Mouse (Mus musculus) gastrocnemius, adult 2 months (tissue): ENCODE data around the gene Stt3b. TPM values are rescaled to one million over a fixed set of nuclear protein-coding genes. Genes with fewer than 3 reads are reported as not detected.

Source experiments
- DNase-seq: peaks from one replicate; pipeline ENCODE4 v3.0.0; 2022
- H3K27ac ChIP-seq: fragments of 200-600 bp; 2 replicates; pipeline ENCODE4 v1.8.1; 2022; ENCODE audit warnings: mild to moderate bottlenecking
- H3K4me3 ChIP-seq: fragments of 200-600 bp; 2 replicates; pipeline ENCODE4 v1.8.1; 2022; ENCODE audit warnings: mild to moderate bottlenecking, moderate library complexity
- CTCF ChIP-seq: fragments of 200-600 bp; IDR thresholded peaks from 2 replicates; pipeline ENCODE4 v1.8.1; 2022; ENCODE audit warnings: antibody characterized with exemption, mild to moderate bottlenecking, moderate library complexity
- intact Hi-C: fragments of 180-260 bp; cut with DNase I; formaldehyde crosslinking; loops from one replicate; pipeline ENCODE4 v1.15.1; 2025
- total RNA-seq, 2 experiments: library from RNA; stranded (reverse); gene quantifications; 2 replicates each; pipeline ENCODE4 v1.2.3; 2021

Stt3b gene
- total RNA-seq, 2 experiments from 2014 or later: 66.0 to 96.1 TPM

- no peak for TF ChIP-seq CTCF
- no peak for DNase-seq
- intact Hi-C loops: no loop called here
- Histone ChIP-seq H3K4me3 (no peak overlapping the region), H3K27ac (peak overlapping the region; percentile 24; the same call in 1 of the 2 replicates)
Measured at GRCm38 (mm10) chr9:115214572-115215571, 95.3 kb downstream of the Stt3b start.

- DNase-seq: no peak
- Histone ChIP-seq H3K4me3 (no peak overlapping the region), H3K27ac (no peak overlapping the region)
- intact Hi-C loops: no loop called here
- peak; percentile 9; the same call in 1 of the 2 replicates for TF ChIP-seq CTCF
Measured at GRCm38 (mm10) chr9:115213755-115214264, 96.4 kb downstream of the Stt3b start.

GRCm38 (mm10) chr9:115210535-115210934 is 99.7 kb downstream of the Stt3b start:
- no peak overlapping the region for H3K27ac ChIP-seq
- H3K4me3 ChIP-seq: no peak overlapping the region
- DNase-seq: no peak
- intact Hi-C loops: no loop called here
- TF ChIP-seq CTCF: no peak

GRCm38 (mm10) chr9:115209737-115210136 is 100.5 kb downstream of the Stt3b start:
- DNase-seq: no peak
- no peak overlapping the region for H3K4me3 ChIP-seq
- intact Hi-C loops: no loop called here
- H3K27ac ChIP-seq: no peak overlapping the region
- TF ChIP-seq CTCF: no peak

GRCm38 (mm10) chr9:115206219-115206618 is 104.0 kb downstream of the Stt3b start:
- intact Hi-C loops: no loop called here
- no peak for TF ChIP-seq CTCF
- no peak for DNase-seq
- no peak overlapping the region for H3K27ac ChIP-seq
- no peak overlapping the region for H3K4me3 ChIP-seq

- H3K27ac ChIP-seq: no peak overlapping the region
- intact Hi-C loops: no loop called here
- H3K4me3 ChIP-seq: no peak overlapping the region
- no peak for DNase-seq
- TF ChIP-seq CTCF: no peak
Measured at GRCm38 (mm10) chr9:115205491-115205890, 104.7 kb downstream of the Stt3b start.

- H3K27ac ChIP-seq: no peak overlapping the region
- DNase-seq: no peak
- intact Hi-C loops: no loop called here
- no peak overlapping the region for H3K4me3 ChIP-seq
- TF ChIP-seq CTCF: no peak
Measured at GRCm38 (mm10) chr9:115203136-115203535, 107.1 kb downstream of the Stt3b start.

GRCm38 (mm10) chr9:115201264-115201663 is 109.0 kb downstream of the Stt3b start:
- TF ChIP-seq CTCF: no peak
- H3K27ac ChIP-seq: no peak overlapping the region
- no peak for DNase-seq
- intact Hi-C loops: no loop called here
- H3K4me3 ChIP-seq: no peak overlapping the region

- no peak overlapping the region for H3K27ac ChIP-seq
- DNase-seq: no peak
- intact Hi-C loops: no loop called here
- H3K4me3 ChIP-seq: no peak overlapping the region
- no peak for TF ChIP-seq CTCF
Measured at GRCm38 (mm10) chr9:115200166-115200862, 109.9 kb downstream of the Stt3b start.

GRCm38 (mm10) chr9:115197082-115197481 is 113.1 kb downstream of the Stt3b start:
- no peak for DNase-seq
- Histone ChIP-seq H3K4me3 (no peak overlapping the region), H3K27ac (no peak overlapping the region)
- intact Hi-C loops: no loop called here
- TF ChIP-seq CTCF: no peak

GRCm38 (mm10) chr9:115192890-115193289 is 117.3 kb downstream of the Stt3b start:
- Histone ChIP-seq H3K27ac (no peak overlapping the region), H3K4me3 (no peak overlapping the region)
- intact Hi-C loops: no loop called here
- no peak for DNase-seq
- peak; percentile 13; the same call in 1 of the 2 replicates for TF ChIP-seq CTCF
